Mouse (Mus musculus): Measurements from ENCODE around the gene Msrb3. TPM values are rescaled to one million over a fixed set of nuclear protein-coding genes. Genes with fewer than 3 reads are reported as not detected.

Gene Msrb3
- total RNA-seq, 2 experiments from 2014 or later = 82.3 to 109 TPM

GRCm38 (mm10) chr10:120861674-120862073 lies 37.2 kb downstream of the Msrb3 start:
- no peak for DNase-seq

DNA sequence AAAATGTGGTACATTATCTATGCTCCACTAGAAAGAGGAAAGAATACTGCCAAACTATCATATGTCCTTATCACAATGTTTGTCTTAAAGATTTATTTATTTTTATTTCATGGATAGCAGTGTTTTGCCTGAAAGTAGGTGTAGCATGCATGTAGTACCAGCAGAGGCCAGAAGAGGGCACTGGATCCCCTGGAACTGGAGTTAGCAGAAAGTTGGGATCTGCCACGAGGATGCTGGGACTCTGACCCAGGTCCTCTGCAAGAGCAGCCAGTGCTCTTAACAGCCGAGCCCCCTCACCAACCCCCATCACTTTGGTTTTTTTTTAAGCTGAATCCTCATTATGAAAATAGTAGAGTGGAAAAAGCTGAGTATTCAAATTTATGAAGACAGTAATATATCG lies 37.7 kb downstream of the Msrb3 start:
- DNase-seq = no peak

DNA sequence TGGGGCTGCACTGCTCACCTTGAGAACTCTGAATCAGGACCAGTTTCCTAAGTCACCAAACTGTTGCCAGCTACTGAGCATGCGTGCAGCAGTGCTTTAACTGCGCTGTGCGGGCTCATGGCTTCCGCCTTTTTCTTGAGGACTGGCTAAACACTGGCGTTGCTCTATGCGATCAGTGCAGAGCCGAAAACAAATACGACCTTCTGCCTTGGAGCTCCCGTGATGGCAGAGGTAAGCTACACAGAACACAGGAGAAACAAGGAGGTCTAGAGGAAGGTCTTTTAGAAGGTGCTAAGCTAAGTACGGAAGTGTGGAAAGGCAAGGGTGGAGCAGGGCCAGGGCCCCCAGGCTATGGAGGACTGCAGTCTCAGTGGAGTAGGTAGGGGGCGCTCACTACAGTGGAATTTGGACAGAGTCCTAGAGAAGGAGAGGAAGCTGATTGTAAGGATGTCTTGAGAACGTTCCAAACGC lies 41.3 kb downstream of the Msrb3 start:
- no peak for DNase-seq

GRCm38 (mm10) chr10:120854329-120854728 lies 44.6 kb downstream of the Msrb3 start:
- DNase-seq = no peak

- DNase-seq = no peak
These were observed 45.1 kb downstream of the Msrb3 start for GRCm38 (mm10) chr10:120853816-120854215.

DNA sequence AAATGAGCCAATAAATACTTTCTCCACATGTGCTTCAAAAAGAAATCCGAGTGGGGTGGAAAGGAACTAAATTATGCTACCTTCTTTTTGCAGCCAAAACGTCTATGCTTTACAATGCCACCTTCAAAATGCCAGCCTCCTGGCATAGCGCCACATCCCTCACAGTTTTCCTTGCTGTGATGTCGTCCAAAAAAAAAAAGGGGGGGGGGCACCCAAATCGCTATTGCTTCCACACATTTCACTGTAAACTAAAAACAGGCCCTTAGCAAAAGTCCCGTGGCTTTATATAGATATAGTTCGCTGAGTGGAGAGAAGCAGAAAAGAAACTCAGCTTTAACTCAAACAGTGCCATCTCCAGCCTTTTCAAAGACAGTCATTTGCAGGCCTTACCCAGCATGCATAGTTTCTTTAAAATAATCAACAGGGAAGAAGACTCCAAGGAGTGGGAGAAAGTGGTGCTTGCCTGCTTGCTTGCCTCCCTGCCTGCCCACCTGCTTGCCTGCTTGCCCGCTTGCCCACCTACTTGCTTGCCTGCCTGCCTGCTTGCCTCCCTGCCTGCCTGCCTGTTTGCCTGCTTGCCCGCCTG lies 47.6 kb downstream of the Msrb3 start:
- DNase-seq = no peak

DNA sequence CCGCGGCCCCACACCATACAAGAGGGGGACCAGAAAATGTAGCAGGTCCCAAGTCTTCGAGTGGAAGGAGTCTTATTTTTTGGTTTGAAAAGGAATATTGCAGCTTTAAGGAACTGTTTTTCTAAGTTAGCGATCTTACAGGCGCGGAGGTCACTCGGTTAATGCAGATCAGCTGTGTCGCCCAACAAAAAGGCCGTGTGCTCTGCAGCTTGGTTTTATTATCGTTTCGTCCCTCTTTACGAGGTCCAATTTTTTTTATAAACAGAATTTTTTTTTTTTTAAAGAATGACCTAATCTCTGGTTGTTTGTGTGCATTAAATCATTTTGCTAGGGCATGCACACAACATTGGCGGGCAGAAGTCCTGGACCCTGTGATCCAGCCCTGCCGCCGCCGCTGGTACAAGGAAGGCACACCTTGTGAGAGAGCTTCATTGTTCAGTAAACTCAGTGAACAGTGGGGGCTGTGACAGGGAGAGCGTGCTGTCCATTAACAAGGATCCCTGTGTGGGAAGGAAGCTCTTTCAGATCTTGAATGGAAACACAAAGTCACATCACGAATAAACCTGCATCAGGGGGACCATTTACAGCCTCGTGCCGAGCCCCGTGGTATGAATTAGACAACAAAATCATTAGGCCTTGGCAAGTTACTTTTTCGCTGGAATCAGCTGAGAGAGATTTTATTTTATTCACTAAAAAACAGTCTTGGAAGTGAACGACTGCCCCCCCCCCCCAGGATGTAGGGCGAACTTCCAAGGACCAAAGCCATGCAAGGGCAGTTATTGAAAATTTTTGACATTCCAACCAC lies 48.3 kb downstream of the Msrb3 start:
- DNase-seq = no peak

DNA sequence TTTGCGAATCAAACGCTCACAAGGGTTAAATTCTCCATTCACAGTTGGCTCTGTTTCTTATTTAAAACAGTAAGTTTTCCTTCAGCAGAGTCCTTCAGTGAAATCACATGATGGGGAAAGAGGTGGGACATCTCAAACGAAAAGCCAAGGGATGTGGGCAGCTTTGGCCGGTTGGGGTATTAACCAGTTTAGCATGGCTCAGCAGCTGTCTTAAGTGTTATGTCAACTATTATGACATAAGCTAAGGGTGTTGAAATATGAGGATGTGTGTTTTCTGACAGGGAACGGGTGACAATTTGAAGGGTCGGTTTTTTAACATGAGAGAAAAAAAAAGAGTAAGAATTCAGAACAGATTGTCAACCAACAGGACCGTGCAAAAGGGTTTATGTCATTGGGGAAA lies 50.2 kb downstream of the Msrb3 start:
- DNase-seq = no peak

GRCm38 (mm10) chr10:120847785-120848184 lies 51.1 kb downstream of the Msrb3 start:
- no peak for DNase-seq

DNA sequence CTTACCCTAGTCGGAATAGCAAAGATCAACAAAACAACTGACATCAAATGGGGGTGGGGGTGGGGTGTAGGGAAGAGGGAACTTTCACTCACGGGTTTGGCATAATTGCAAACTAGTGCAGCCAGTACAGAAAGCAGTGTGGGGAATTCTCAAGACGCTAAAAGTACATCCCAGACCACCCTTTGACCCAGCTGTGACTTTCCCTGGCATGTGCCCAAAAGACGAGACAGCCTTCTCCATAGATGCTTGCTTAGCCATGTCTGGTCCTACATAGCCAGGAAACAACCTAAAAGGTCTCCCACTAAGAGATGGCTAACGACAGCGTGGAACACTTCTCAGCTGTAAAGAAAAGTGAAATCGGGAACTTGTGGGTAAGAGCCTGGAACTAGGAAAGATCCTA lies 58.9 kb downstream of the Msrb3 start:
- no peak for DNase-seq

GRCm38 (mm10) chr10:120834531-120834930 lies 64.4 kb downstream of the Msrb3 start:
- no peak for DNase-seq

GRCm38 (mm10) chr10:120833836-120834235 lies 65.1 kb downstream of the Msrb3 start:
- DNase-seq = no peak

DNA sequence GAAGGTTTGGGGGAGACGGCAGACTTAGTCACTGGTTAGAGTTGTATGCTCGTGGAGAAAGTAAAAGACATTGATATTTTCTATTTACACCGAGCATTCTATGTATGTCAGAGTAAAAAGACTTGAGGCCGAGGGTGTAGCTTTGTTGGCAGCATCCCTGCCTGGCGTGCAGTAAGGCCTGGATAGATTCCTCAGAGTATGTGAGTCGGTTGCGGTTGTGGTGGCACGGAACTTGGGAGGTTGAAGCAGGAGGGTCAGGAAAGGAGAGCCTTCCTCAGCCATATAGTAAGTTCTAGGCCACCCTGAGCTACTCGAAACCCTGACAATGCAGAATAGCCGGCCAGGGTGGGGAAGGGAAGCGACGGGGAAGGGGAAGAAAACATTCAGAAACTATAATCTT lies 71.1 kb downstream of the Msrb3 start:
- DNase-seq = no peak

DNA sequence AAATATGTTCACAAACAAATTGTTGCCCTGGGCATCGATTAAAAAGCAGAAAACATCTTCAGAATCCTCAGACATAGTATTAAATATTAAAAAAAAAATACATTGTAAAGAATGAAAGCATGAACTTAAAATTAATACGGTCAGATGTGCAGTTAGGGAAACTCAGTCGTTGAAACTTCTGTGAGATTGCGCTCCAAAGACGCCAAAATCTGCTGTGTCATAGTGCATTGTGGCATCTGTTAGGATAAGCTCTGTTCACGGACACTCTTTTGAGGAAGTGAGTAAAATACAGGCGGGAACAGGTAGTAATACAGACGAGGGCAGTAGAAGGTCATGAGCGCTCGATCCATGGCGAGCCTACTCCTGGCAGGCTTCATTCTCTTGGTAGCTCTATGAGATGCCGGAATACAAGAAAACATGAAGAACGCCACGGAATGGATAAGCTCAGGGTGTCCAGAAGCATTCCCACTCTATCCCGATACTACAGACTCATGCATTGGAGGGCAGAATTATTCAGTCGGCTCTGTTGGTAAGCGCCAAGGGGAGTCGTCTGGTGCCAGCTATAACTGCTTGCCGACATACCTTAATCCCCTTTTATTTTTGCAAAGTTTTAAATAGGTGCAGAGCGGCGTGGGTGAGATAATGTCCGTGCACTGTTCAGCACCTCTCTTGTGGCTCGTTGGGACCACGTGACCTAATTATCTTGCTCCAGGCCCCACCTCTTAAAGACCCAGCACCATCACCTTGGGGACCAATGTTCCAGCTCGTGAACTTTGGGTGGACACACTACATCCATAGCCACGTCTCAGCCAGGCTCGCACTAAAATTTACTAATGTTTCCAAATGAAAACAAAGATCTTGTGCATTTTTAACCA lies 71.9 kb downstream of the Msrb3 start:
- DNase-seq = no peak

DNA sequence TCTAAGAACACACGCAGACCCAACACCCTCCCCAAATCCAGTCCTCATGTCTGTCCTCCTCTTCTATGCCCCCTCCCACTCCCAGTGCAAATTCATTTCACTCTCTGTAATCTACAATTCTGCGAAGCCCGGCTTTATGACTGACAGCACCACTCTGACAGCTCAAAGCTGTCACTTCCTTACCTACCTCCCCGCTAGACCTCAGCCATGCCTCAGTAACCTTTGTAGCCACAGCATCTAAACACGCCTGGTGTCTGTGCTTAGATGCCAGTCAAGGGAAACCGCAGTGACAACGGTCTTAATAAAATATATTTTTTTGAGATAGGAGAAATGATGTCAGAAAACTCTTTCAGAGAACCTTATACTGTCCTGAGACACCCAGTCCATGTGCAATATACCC lies 72.5 kb downstream of the Msrb3 start:
- DNase-seq = no peak

- DNase-seq = no peak
These were observed 73.3 kb downstream of the Msrb3 start for GRCm38 (mm10) chr10:120825594-120825993.

DNA sequence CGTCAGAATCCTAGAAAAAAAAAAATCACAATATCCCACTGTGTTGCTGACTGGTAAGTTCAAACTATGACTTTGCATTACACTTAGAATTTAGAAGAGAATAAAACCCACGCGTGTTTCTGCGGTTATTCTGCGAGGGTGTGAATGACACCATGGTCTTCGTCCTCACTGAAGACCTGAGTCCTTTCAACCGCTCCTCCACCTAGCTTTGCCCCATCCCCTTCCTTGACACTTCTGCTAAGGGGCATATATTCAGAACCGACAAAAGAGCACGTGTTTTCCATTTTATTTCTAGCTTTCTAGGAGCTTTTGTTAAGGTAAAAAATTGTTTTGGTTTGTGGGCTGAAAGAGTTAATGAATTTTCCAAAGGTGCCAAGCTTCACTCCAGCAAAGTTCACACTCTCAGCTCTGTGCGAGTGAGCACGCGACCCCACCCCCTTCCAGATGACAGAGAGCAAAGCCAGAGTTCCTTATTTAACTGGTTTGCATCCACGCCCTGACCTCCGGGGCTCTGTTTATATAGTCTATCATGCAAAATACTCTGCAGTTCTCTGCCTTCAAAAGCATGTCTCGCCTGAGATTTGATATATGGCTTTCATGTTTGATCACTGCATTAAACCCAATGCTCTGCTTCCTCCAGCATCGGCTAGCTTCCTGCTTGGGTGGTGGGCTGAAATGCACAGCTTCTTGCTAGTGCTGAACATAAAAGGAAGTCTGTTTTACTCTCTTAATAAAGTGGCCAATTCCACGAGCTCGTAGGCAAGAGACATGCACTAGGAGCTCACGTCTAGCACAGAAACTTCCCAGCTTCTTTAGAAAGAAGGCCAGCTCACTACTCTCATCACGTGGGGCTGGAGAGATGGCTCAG lies 77.2 kb downstream of the Msrb3 start:
- no peak for DNase-seq

- DNase-seq = no peak
These were observed 78.1 kb downstream of the Msrb3 start for GRCm38 (mm10) chr10:120820781-120821300.

DNA sequence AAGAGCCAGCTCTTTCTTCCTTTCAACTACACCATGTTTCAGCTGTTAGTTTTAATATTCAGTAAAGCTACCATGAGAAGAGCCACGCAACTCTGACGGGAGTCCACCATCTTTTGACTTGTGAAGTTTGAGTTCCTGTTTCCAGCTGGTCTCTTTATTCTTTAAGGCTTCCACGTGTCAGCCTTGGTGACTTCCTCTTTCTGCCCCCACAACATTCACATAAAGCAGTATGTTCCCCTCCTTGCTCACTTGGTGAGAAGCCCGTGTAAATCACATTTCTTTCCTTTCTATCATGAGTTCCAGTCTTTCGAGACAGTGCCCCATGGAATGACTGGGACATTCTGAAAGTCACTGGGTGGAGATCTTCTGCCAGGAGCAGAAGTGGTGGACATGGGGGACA lies 83.6 kb downstream of the Msrb3 start:
- DNase-seq = no peak

GRCm38 (mm10) chr10:120811796-120812443 lies 87.0 kb downstream of the Msrb3 start:
- no peak for DNase-seq

Measured in gastrocnemius, postnatal 25 days (tissue).